Comparison of ENCODE assay signal across 10 mouse cellular contexts in genomic region chr3:27228530-27229309, GRCm38 (mm10). TPM values are rescaled to one million over a fixed set of nuclear protein-coding genes. Genes with fewer than 3 reads are reported as not detected.
DNase-seq lines count a peak whose midpoint lies in the region; ATAC-seq and TF ChIP-seq lines count a peak whose summit lies in the region.
"Had no signal": no experiment of that assay in that cellular context is flagged by ENCODE, and none has a peak within 500 bp of the region (broad histone marks: within the 10 kb centered on the region; RNA-seq: fewer than 3 reads in every experiment).

No protein-coding gene starts in this region.

- no peaks in the 10 kb centered on the region for H3K4me1 ChIP-seq in midbrain, postnatal 0 days (ENCODE audit: insufficient read depth, low read length)
- H3K4me1 ChIP-seq in midbrain, embryonic 16.5 days (ENCODE audit: control insufficient read depth, insufficient read depth, low read length): no peaks in the 10 kb centered on the region
- H3K4me1 ChIP-seq in lung, embryonic 14.5 days (ENCODE audit: insufficient read depth): no peaks in the 10 kb centered on the region
- H3K4me1 ChIP-seq in hindbrain, embryonic 13.5 days (replicated peaks): no peaks in the 10 kb centered on the region
- H3K4me1 ChIP-seq: midbrain, embryonic 12.5 days had no signal

- H3K4me2 ChIP-seq in midbrain, postnatal 0 days (ENCODE audit: low read depth, low read length, poor library complexity, severe bottlenecking): no peak overlapping the region
- H3K4me2 ChIP-seq in midbrain, embryonic 16.5 days (ENCODE audit: low read length): no peak overlapping the region
- H3K4me2 ChIP-seq in lung, embryonic 14.5 days: no peak overlapping the region
- H3K4me2 ChIP-seq in hindbrain, embryonic 13.5 days: no peak overlapping the region
- H3K4me2 ChIP-seq: midbrain, embryonic 12.5 days had no signal

- H3K27ac ChIP-seq in gastrocnemius, adult 2 months: no peak overlapping the region
- H3K27ac ChIP-seq in midbrain, postnatal 0 days (ENCODE audit: low read depth, low read length): no peak overlapping the region
- H3K27ac ChIP-seq in midbrain, embryonic 16.5 days (ENCODE audit: low read length): no peak overlapping the region
- no peak overlapping the region for H3K27ac ChIP-seq in lung, embryonic 14.5 days (ENCODE audit: low read depth)
- H3K27ac ChIP-seq in hindbrain, embryonic 13.5 days: no peak overlapping the region
- H3K27ac ChIP-seq: midbrain, embryonic 12.5 days had no signal

- WGBS in midbrain, postnatal 0 days: 68% methylated on average over 11 of the region's 11 CpGs
- WGBS in midbrain, embryonic 16.5 days: 73% methylated on average over 11 of the region's 11 CpGs
- 74% methylated on average over 11 of the region's 11 CpGs for WGBS in lung, embryonic 14.5 days
- 79% methylated on average over 11 of the region's 11 CpGs for WGBS in hindbrain, embryonic 13.5 days

- no peaks in the 10 kb centered on the region for H3K9me3 ChIP-seq in midbrain, postnatal 0 days (ENCODE audit: low read length)
- no peaks in the 10 kb centered on the region for H3K9me3 ChIP-seq in midbrain, embryonic 16.5 days (replicated peaks; ENCODE audit: control insufficient read depth, low read length, poor library complexity, severe bottlenecking)
- H3K9me3 ChIP-seq in lung, embryonic 14.5 days (ENCODE audit: low read depth, low read length): no peaks in the 10 kb centered on the region
- no peaks in the 10 kb centered on the region for H3K9me3 ChIP-seq in hindbrain, embryonic 13.5 days
- H3K9me3 ChIP-seq: midbrain, embryonic 12.5 days had no signal

- 0 out of 2 replicates have a peak, but pooled peaks cover 3% of the 10 kb centered on the region for H3K36me3 ChIP-seq in midbrain, postnatal 0 days (ENCODE audit: insufficient read depth, low read length)
- no peaks in the 10 kb centered on the region for H3K36me3 ChIP-seq in midbrain, embryonic 16.5 days (ENCODE audit: control insufficient read depth, insufficient read depth, low read length)
- no peaks in the 10 kb centered on the region for H3K36me3 ChIP-seq in lung, embryonic 14.5 days (ENCODE audit: insufficient read depth)
- H3K36me3 ChIP-seq in hindbrain, embryonic 13.5 days: 0 out of 2 replicates have a peak, but pooled peaks cover 4% of the 10 kb centered on the region
- H3K36me3 ChIP-seq: midbrain, embryonic 12.5 days had no signal

- TF ChIP-seq CTCF in gastrocnemius, adult 2 months (IDR thresholded peaks at IDR 0.05): peak; percentile 43
- TF ChIP-seq CTCF in midbrain, postnatal 0 days (IDR thresholded peaks at IDR 0.05): peak; percentile 47
- peak; percentile 45 for TF ChIP-seq CTCF in lung, embryonic 14.5 days (IDR thresholded peaks at IDR 0.05; ENCODE audit: low read depth)

- no peaks in the 10 kb centered on the region for H3K27me3 ChIP-seq in midbrain, postnatal 0 days (ENCODE audit: insufficient read depth, low read length)
- H3K27me3 ChIP-seq in midbrain, embryonic 16.5 days (ENCODE audit: control insufficient read depth, insufficient read depth, low read depth, low read length): no peaks in the 10 kb centered on the region
- H3K27me3 ChIP-seq in lung, embryonic 14.5 days (ENCODE audit: insufficient read depth, low read length): no peaks in the 10 kb centered on the region
- no peaks in the 10 kb centered on the region for H3K27me3 ChIP-seq in hindbrain, embryonic 13.5 days
- H3K27me3 ChIP-seq: midbrain, embryonic 12.5 days had no signal

- no peak overlapping the region for H3K4me3 ChIP-seq in gastrocnemius, adult 2 months
- no peak overlapping the region for H3K4me3 ChIP-seq in midbrain, postnatal 0 days (ENCODE audit: low read depth, low read length)
- H3K4me3 ChIP-seq in midbrain, embryonic 16.5 days (ENCODE audit: low read depth, low read length): no peak overlapping the region
- no peak overlapping the region for H3K4me3 ChIP-seq in lung, embryonic 14.5 days (ENCODE audit: low read depth, low read length)
- no peak overlapping the region for H3K4me3 ChIP-seq in hindbrain, embryonic 13.5 days
- H3K4me3 ChIP-seq: midbrain, embryonic 12.5 days had no signal

- ATAC-seq in midbrain, postnatal 0 days (ENCODE audit: low FRiP score): no peak
- ATAC-seq in midbrain, embryonic 16.5 days: no peak
- no peak for ATAC-seq in lung, embryonic 14.5 days (ENCODE audit: insufficient read depth)
- no peak for ATAC-seq in hindbrain, embryonic 13.5 days (ENCODE audit: low FRiP score)

- no peak for DNase-seq in gastrocnemius, adult 2 months
- no peak for DNase-seq in gastrocnemius, postnatal 36 days
- DNase-seq in midbrain, postnatal 0 days (ENCODE audit: low spot score): no peak
- no peak for DNase-seq in lung, embryonic 14.5 days
- DNase-seq in testis, postnatal 10 days (ENCODE audit: low spot score): peak; percentile 43
- DNase-seq in heart, adult 8-10 months (ENCODE audit: low spot score): no peak
- DNase-seq: adrenal gland, postnatal 14 days had no signal

- intact Hi-C loops in gastrocnemius, adult 2 months (cut with DNase I): no loop called here
- intact Hi-C loops in gastrocnemius, postnatal 36 days (cut with DNase I): no loop called here

- H3K9ac ChIP-seq in midbrain, postnatal 0 days (replicated peaks; ENCODE audit: low read length, poor library complexity, severe bottlenecking): no peak overlapping the region
- no peak overlapping the region for H3K9ac ChIP-seq in midbrain, embryonic 16.5 days (ENCODE audit: low read depth, low read length)
- H3K9ac ChIP-seq in lung, embryonic 14.5 days: no peak overlapping the region
- no peak overlapping the region for H3K9ac ChIP-seq in hindbrain, embryonic 13.5 days
- H3K9ac ChIP-seq: midbrain, embryonic 12.5 days had no signal

RNA-seq across cellular contexts. Expression of gene Nceh1, which starts 46.0 kb away (rescaled TPM):
- 10 to 100 TPM; 16.7 to 31.6 TPM for total RNA-seq in gastrocnemius, adult 2 months (2021)
- 10 to 100 TPM; 16.6 to 32.6 TPM for total RNA-seq in gastrocnemius, postnatal 36 days (2021)
- 33.6 and 34.0 TPM in 2 replicates for total RNA-seq in midbrain, postnatal 0 days (2014; rRNA removed)
- 30.2 and 33.4 TPM in 2 replicates for polyA plus RNA-seq in midbrain, postnatal 0 days (2015; fragmentation: Nextera tagmentation; extraction: Ambion mirVana)
- polyA plus RNA-seq in midbrain, embryonic 16.5 days (2015; fragmentation: Nextera tagmentation; extraction: Ambion mirVana): 16.1 and 18.2 TPM in 2 replicates
- polyA plus RNA-seq in lung, embryonic 14.5 days (2014; fragmentation: Nextera tagmentation; extraction: Ambion mirVana): 4.1 and 6.8 TPM in 2 replicates
- total RNA-seq in heart, adult 8-10 months (2022): 100 to 1,000 TPM; 183 to 266 (median 229) TPM
- 6.4 and 6.9 TPM in 2 replicates for polyA plus RNA-seq in hindbrain, embryonic 13.5 days (2015; fragmentation: Nextera tagmentation; extraction: Ambion mirVana)
